Mouse (Mus musculus) hindbrain, embryonic 16.5 days (tissue): ENCODE measurements at regions not wholly inside any gene's neighbourhood (a gene's known extent, or its start where the extent isn't known, plus 50 kb on each side); places are given as distances from the start of the nearest gene placed in this dataset.

Source experiments
- ATAC-seq: fragments of 200-750 bp; cut with Nextera tagmentation; 2 replicates; pipeline ENCODE4 v1.8.0; 2017; ENCODE audit warnings: moderate TSS enrichment, moderate library complexity
- H3K27ac ChIP-seq: fragments of 300-500 bp; sonication (generic); 2 replicates; pipeline ENCODE4 v1.5.1; 2014; ENCODE audit warnings: low read depth, mild to moderate bottlenecking, control low read depth, low read length, moderate library complexity
- H3K27me3 ChIP-seq: fragments of 300-500 bp; sonication (generic); replicated peaks from 2 replicates; pipeline ENCODE4 v1.6.1; 2014; ENCODE audit warnings: low read length; ENCODE audit not compliant: control insufficient read depth, insufficient read depth
- H3K36me3 ChIP-seq: fragments of 300-500 bp; sonication (generic); 2 replicates; pipeline ENCODE4 v1.6.1; 2014; ENCODE audit warnings: mild to moderate bottlenecking, low read length, moderate library complexity, mixed read lengths; ENCODE audit not compliant: control insufficient read depth, insufficient read depth
- H3K4me1 ChIP-seq: fragments of 300-500 bp; sonication (generic); 2 replicates; pipeline ENCODE4 v1.6.1; 2014; ENCODE audit warnings: low read depth, low read length; ENCODE audit not compliant: control insufficient read depth, insufficient read depth
- H3K4me2 ChIP-seq: fragments of 300-500 bp; sonication (generic); 2 replicates; pipeline ENCODE4 v1.6.1; 2014; ENCODE audit warnings: mild to moderate bottlenecking, low read length, control low read depth, moderate library complexity
- H3K4me3 ChIP-seq: fragments of 300-500 bp; sonication (generic); 2 replicates; pipeline ENCODE4 v1.5.1; 2014; ENCODE audit warnings: mild to moderate bottlenecking, low read length, control low read depth, moderate library complexity
- H3K9ac ChIP-seq: fragments of 300-500 bp; sonication (generic); 2 replicates; pipeline ENCODE4 v1.6.1; 2014; ENCODE audit warnings: low read depth, mild to moderate bottlenecking, control low read depth, low read length, moderate library complexity
- H3K9me3 ChIP-seq: fragments of 300-500 bp; sonication (generic); 2 replicates; pipeline ENCODE4 v1.6.1; 2014; ENCODE audit warnings: mild to moderate bottlenecking, low read length, moderate library complexity; ENCODE audit not compliant: control insufficient read depth
- WGBS: fragments of 180-500 bp; shearing (Covaris S2); extraction: QIAGEN DNeasy Blood & Tissue Kit; methylation state at CpG from one replicate; pipeline ENCODE4 v1.1.7; 2014; 5-methylcytosine and 5-hydroxymethylcytosine counted together

DNA sequence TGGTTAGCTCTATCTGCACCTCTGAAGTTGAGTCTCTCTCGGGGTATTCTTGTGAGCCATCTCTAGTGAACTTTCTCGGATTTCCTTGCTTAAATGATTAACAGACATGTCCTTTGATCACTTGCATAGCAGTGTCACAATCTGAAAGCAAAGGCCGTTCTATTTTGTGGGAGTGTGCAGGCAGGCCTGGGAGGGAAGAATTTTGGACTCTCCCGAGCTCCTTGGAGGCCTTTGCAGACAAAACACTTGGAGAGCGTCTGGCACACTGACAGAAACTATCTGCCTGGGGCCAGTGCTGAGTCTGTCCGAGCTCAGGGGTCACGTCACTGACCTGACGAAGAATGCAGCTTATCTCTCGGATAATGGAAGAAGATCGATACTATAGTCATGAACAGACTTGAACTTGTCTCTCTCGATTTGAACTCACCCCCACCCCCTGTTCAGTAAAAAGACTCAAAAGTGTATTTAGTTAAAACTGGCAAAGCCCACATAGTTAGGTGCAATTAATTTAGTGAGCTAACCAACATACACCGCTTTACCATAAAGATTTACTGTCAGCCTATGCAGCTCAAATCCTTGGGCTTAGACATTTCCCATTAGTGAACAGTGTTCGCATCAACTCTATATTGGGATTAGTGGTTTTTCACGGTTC lies 92.2 kb upstream of the Zfp366 start:
- no peak overlapping the region for H3K27ac ChIP-seq
- H3K9ac ChIP-seq = no peak overlapping the region
- no peak overlapping the region for H3K4me2 ChIP-seq
- no peak overlapping the region for H3K4me3 ChIP-seq
- no peaks in the 10 kb centered on the region for H3K27me3 ChIP-seq
- H3K9me3 ChIP-seq = no peaks in the 10 kb centered on the region
- peaks cover 4% of the 10 kb centered on the region for H3K4me1 ChIP-seq
- ATAC-seq = no peak
- 33% methylated on average over 14 of the region's 14 CpGs for whole genome bisulfite sequencing
- H3K36me3 ChIP-seq = no peaks in the 10 kb centered on the region

DNA sequence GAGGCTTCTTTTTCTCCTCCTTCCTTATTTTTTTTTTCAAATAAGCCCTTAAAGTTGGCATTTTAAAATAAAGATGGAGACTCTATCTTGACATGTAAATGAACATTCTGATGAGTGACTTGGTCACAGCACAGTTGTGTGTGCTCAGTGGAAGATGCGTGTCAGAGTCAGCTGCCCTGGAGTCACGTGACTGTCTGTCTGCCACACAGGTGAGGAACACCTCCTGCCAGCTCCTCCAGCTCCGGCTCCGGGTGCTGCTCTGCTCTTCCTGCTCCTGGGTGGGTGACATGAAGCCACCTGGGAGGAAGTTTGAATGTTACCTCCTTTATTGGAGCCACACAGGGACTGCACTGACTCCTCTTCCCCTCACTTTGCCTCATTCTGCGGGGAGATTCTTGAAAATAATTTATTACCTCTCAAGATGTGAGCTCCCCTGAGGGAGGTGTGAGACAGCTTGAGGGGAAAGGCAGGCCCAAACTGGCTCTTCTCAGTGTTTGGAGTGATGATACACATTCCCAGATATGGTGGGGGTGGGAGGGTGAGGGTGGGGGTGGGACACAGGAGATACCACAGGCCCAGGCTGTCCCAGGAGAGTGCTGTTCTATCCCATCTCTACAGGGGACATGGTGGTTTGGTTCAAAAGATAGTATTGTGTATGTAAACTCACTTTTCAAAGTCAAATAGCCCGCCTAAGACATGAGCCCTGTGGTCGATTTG lies 92.9 kb upstream of the Zfp366 start:
- no peak overlapping the region for H3K9ac ChIP-seq
- no peak for ATAC-seq
- no peak overlapping the region for H3K4me3 ChIP-seq
- no peaks in the 10 kb centered on the region for H3K9me3 ChIP-seq
- no peak overlapping the region for H3K4me2 ChIP-seq
- H3K27me3 ChIP-seq = no peaks in the 10 kb centered on the region
- peaks cover 4% of the 10 kb centered on the region for H3K4me1 ChIP-seq
- 69% methylated on average over 7 of the region's 7 CpGs for WGBS
- no peak overlapping the region for H3K27ac ChIP-seq
- no peaks in the 10 kb centered on the region for H3K36me3 ChIP-seq

DNA sequence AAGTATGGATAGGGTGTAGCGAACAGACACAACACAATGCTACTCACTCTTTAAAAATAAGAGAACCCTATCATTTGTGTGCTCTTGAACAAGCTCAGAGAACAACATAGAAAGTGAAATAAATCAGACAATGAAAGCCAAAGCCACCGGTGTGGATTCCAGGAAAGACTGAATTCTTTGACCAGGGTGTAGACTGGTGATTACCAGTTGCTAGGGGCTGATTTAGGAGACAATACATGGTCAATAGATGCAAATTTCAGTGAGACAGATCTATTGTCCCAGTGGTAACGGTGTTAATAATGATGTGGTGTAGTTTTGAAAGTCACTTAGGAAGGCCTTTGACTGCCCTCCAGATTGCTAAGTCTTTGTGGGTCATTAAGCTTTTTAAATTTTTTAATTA lies 94.3 kb upstream of the Zfp366 start:
- H3K27me3 ChIP-seq = no peaks in the 10 kb centered on the region
- H3K4me3 ChIP-seq = no peak overlapping the region
- no peaks in the 10 kb centered on the region for H3K36me3 ChIP-seq
- ATAC-seq = no peak
- H3K4me2 ChIP-seq = no peak overlapping the region
- 47% methylated on average over 3 of the region's 3 CpGs for WGBS
- no peak overlapping the region for H3K27ac ChIP-seq
- peaks cover 4% of the 10 kb centered on the region for H3K4me1 ChIP-seq
- H3K9ac ChIP-seq = no peak overlapping the region
- H3K9me3 ChIP-seq = no peaks in the 10 kb centered on the region

DNA sequence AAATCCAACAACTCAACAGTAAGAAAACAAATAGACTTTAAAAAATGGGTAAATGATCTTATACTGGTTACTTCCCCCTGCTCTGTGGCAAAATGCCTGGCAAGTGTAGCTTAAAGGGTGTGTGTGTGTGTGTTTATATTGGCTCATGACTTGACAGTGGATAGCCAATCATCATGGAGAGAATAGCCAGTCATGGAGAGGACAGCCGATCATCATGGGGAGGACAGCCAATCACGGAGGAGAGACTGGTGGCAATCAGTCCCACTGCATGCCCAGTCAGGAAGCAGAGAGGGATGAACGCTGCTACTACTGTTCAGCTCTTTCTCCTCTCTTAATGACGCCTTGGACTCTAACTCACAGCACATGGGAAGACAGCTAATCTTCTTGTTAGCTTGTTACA lies 96.3 kb upstream of the Zfp366 start:
- Histone ChIP-seq H3K4me3 (no peak overlapping the region), H3K4me2 (no peak overlapping the region), H3K27ac (no peak overlapping the region), H3K9me3 (no peaks in the 10 kb centered on the region), H3K4me1 (peaks cover 4% of the 10 kb centered on the region), H3K27me3 (no peaks in the 10 kb centered on the region), H3K9ac (no peak overlapping the region), H3K36me3 (no peaks in the 10 kb centered on the region)
- WGBS = 94% methylated on average over 4 of the region's 4 CpGs
- no peak for ATAC-seq

DNA sequence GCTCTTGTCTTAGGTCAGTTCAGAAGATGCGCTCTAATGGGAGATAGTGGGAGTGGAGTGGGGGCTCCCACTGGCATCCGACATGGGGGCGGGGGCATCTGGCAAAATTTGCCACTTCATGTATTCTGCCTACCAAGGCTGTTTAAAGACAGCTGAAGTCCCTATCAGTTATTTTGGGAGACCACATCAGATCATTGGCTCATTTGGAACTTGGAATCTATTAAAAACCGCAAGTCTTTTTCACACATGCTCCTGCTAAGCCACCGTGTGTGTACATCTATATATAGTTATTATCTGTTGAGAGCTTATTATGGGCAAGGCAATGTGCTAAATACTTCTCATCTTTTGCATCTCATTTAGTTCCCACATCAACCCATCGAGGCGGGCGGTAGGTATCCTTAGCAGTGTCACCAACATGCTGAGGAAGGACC lies 95.0 kb upstream of the 1700024P04Rik start:
- Histone ChIP-seq H3K27ac (no peak overlapping the region), H3K4me1 (no peaks in the 10 kb centered on the region), H3K27me3 (no peaks in the 10 kb centered on the region), H3K36me3 (no peaks in the 10 kb centered on the region), H3K4me3 (no peak overlapping the region), H3K4me2 (no peak overlapping the region), H3K9me3 (no peaks in the 10 kb centered on the region), H3K9ac (no peak overlapping the region)
- 93% methylated on average over 8 of the region's 8 CpGs for WGBS
- no peak for ATAC-seq

DNA sequence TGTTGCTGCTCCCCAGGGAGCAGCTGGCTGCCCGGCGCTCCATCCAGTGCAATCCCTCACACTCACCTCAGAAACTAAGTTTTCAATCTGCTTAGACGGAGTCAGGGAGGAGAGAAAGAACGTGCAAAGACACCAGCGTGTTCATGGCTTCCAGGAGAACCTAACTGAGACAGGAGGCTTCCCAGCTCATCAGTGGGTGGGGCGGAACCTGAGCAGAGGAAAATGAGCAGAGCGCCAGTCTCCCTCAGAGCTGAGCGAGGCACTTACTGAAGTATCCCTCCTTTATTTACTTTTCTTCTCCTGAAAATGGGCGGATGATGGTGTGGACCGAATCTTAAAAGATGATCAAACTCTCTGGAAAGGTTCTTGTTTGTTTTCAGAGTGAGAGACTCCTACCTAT lies 94.3 kb upstream of the 1700024P04Rik start:
- WGBS = 85% methylated on average over 10 of the region's 10 CpGs
- no peaks in the 10 kb centered on the region for H3K9me3 ChIP-seq
- no peaks in the 10 kb centered on the region for H3K27me3 ChIP-seq
- H3K36me3 ChIP-seq = no peaks in the 10 kb centered on the region
- H3K27ac ChIP-seq = no peak overlapping the region
- no peak overlapping the region for H3K4me2 ChIP-seq
- no peak overlapping the region for H3K4me3 ChIP-seq
- no peaks in the 10 kb centered on the region for H3K4me1 ChIP-seq
- H3K9ac ChIP-seq = no peak overlapping the region
- no peak for ATAC-seq

DNA sequence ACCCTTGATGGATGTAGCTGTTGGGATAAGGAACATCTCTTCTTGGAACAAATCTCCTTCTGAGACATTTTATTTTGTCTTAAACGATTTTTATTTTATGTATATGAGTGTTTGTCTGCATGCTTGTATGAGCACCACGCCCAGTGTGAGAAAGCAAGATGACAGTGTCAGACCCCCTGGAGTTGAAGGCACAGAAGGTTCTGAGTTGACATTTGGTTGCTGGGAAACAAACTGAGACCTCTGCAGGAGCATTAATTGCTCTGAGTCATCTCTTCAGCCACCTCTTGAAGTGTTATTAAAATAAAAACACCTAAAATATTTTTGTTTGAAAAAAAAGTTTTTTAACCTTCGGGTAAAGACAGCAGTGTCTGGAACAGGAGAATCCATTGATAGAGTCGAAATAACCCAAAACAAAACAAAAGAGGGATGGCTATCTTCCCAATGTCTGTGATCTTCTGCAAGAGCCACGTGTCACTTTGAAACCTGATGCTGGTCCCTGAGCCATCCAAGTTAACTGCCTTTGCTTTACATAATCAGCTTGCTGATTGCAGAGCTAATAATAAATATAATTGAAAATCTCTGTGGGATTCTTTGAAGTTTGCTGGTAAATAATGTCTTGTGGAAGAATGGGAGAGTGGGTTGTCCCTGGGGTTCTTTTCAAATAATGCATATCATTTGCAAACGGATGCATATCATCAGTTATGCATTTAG lies 92.8 kb upstream of the 1700024P04Rik start:
- no peaks in the 10 kb centered on the region for H3K36me3 ChIP-seq
- H3K9me3 ChIP-seq = no peaks in the 10 kb centered on the region
- no peak overlapping the region for H3K9ac ChIP-seq
- H3K27ac ChIP-seq = no peak overlapping the region
- H3K27me3 ChIP-seq = no peaks in the 10 kb centered on the region
- no peak overlapping the region for H3K4me2 ChIP-seq
- no peak for ATAC-seq
- no peaks in the 10 kb centered on the region for H3K4me1 ChIP-seq
- 57% methylated on average over 6 of the region's 6 CpGs for WGBS
- H3K4me3 ChIP-seq = no peak overlapping the region

DNA sequence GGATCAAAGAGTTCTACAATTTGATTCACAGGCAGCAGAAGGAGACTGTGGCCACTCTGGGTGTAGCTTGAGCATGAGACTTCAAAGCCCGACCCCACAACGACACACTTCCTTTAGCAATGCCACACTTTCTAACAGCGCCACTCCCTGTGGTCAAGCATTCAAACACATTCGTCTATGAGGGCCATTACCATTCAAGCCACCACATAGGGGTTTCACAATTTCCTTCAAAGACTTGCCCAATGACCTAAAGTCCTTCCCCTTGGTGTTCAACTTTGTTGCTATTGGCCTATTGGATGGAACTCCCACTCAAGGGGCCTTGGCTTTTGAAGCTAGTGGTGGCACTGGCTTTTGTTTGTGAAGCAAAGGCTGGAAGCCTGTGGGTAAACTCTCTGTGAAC lies 91.1 kb upstream of the 1700024P04Rik start:
- 75% methylated on average over 4 of the region's 4 CpGs for WGBS
- peaks cover 5% of the 10 kb centered on the region for H3K4me1 ChIP-seq
- H3K27me3 ChIP-seq = no peaks in the 10 kb centered on the region
- no peak overlapping the region for H3K9ac ChIP-seq
- no peaks in the 10 kb centered on the region for H3K36me3 ChIP-seq
- H3K9me3 ChIP-seq = no peaks in the 10 kb centered on the region
- H3K4me3 ChIP-seq = no peak overlapping the region
- no peak for ATAC-seq
- no peak overlapping the region for H3K27ac ChIP-seq
- no peak overlapping the region for H3K4me2 ChIP-seq

DNA sequence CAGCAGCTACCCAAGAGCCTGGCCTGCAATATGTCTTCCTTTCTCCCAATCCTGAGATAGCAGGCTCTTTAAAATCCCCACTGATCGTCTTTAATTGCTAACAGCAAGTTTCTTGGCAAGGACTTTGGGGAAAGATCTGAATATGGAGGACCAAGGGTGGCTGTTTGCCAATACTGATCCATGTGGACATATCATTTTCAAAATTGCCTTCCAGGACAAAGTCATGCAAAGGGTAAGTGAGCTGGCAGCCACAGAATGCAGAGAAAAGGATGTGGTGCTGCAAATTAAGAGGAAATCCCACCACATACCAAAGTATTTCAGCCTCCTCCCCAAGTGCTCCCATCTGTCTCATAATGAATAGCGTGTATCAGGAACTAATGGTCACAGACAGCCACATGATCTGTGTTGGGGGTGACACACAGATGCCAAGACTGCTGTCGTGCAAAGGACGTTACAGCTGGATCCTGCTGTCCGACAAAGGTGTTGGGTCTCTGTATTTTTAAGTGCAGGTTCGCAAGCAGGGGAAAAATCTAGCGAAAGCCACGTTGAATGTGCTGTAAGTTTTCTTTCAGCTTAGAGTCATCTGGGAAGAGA lies 87.6 kb upstream of the 1700024P04Rik start:
- no peak overlapping the region for H3K4me2 ChIP-seq
- H3K36me3 ChIP-seq = no peaks in the 10 kb centered on the region
- no peaks in the 10 kb centered on the region for H3K27me3 ChIP-seq
- no peak for ATAC-seq
- H3K4me1 ChIP-seq = peaks cover 5% of the 10 kb centered on the region
- 58% methylated on average over 8 of the region's 8 CpGs for WGBS
- H3K27ac ChIP-seq = no peak overlapping the region
- H3K9ac ChIP-seq = no peak overlapping the region
- no peak overlapping the region for H3K4me3 ChIP-seq
- no peaks in the 10 kb centered on the region for H3K9me3 ChIP-seq
